In genomic region chr10:128703895-128704294, GRCm38 (mm10) we compare ENCODE assay signal across 8 mouse cellular contexts. TPM values are rescaled to one million over a fixed set of nuclear protein-coding genes. Genes with fewer than 3 reads are reported as not detected.
DNase-seq lines count a peak whose midpoint lies in the region; ATAC-seq and TF ChIP-seq lines count a peak whose summit lies in the region.
"Had no signal": no experiment of that assay in that cellular context is flagged by ENCODE, and none has a peak within 500 bp of the region (broad histone marks: within the 10 kb centered on the region; RNA-seq: fewer than 3 reads in every experiment).

Gene Pmel, plus strand, starts transcription at chr10:128704195.

- H3K9ac ChIP-seq in lung, postnatal 0 days (replicated peaks; ENCODE audit: low read depth) = peak within 1 kb of the TSS; percentile 54
- H3K9ac ChIP-seq in limb, embryonic 15.5 days = peak within 1 kb of the TSS; percentile 84
- peak within 1 kb of the TSS; percentile 91 for H3K9ac ChIP-seq in stomach, embryonic 16.5 days (ENCODE audit: low read length)

- H3K4me3 ChIP-seq in lung, postnatal 0 days (ENCODE audit: low read depth, low read length) = peak within 1 kb of the TSS; percentile 56
- H3K4me3 ChIP-seq in limb, embryonic 15.5 days = peak within 1 kb of the TSS; percentile 89
- H3K4me3 ChIP-seq in stomach, embryonic 16.5 days (replicated peaks; ENCODE audit: low read length) = peak within 1 kb of the TSS; percentile 97

- peak within 1 kb of the TSS; percentile 76 for H3K4me2 ChIP-seq in lung, postnatal 0 days (replicated peaks; ENCODE audit: low read depth, low read length)
- peak within 1 kb of the TSS; percentile 55 for H3K4me2 ChIP-seq in limb, embryonic 15.5 days
- H3K4me2 ChIP-seq in stomach, embryonic 16.5 days (ENCODE audit: low read depth, low read length) = peak within 1 kb of the TSS; percentile 75

- H3K9me3 ChIP-seq in lung, postnatal 0 days (ENCODE audit: low read length) = no peaks in the 10 kb centered on the region
- no peaks in the 10 kb centered on the region for H3K9me3 ChIP-seq in limb, embryonic 15.5 days
- no peaks in the 10 kb centered on the region for H3K9me3 ChIP-seq in stomach, embryonic 16.5 days (replicated peaks; ENCODE audit: control insufficient read depth, low read length)

- TF ChIP-seq EP300 in lung, postnatal 0 days (IDR thresholded peaks at IDR 0.05) = no peak

- 10% methylated on average over 4 of the region's 4 CpGs for WGBS in lung, postnatal 0 days
- WGBS in limb, embryonic 15.5 days = 8% methylated on average over 4 of the region's 4 CpGs
- 14% methylated on average over 4 of the region's 4 CpGs for WGBS in stomach, embryonic 16.5 days

- peaks cover 13% of the 10 kb centered on the region; the same call in 1 of the 2 replicates for H3K36me3 ChIP-seq in lung, postnatal 0 days (ENCODE audit: insufficient read depth, low read length)
- peaks cover 40% of the 10 kb centered on the region for H3K36me3 ChIP-seq in limb, embryonic 15.5 days
- H3K36me3 ChIP-seq in stomach, embryonic 16.5 days (ENCODE audit: control insufficient read depth, insufficient read depth, low read length) = peaks cover 15% of the 10 kb centered on the region

- TF ChIP-seq CTCF in lung, postnatal 0 days (IDR thresholded peaks at IDR 0.05) = no peak

- H3K27me3 ChIP-seq in lung, postnatal 0 days (replicated peaks; ENCODE audit: insufficient read depth, low read length) = no peaks in the 10 kb centered on the region
- H3K27me3 ChIP-seq in limb, embryonic 15.5 days = no peaks in the 10 kb centered on the region
- no peaks in the 10 kb centered on the region for H3K27me3 ChIP-seq in stomach, embryonic 16.5 days (ENCODE audit: control insufficient read depth, insufficient read depth, low read length)

- H3K27ac ChIP-seq in lung, postnatal 0 days (ENCODE audit: low read length) = peak within 1 kb of the TSS; percentile 91
- H3K27ac ChIP-seq in limb, embryonic 15.5 days = peak within 1 kb of the TSS; percentile 98
- peak within 1 kb of the TSS; percentile 98 for H3K27ac ChIP-seq in stomach, embryonic 16.5 days (ENCODE audit: low read length)

- DNase-seq in lung, postnatal 0 days (ENCODE audit: low spot score) = peak; percentile 14
- DNase-seq in lung, postnatal 4 days = no peak
- DNase-seq in MN1 (ENCODE audit: low spot score) = no peak

- ATAC-seq in lung, postnatal 0 days = no peak
- peak; percentile 9; the same call in 1 of the 2 replicates for ATAC-seq in erythroid progenitor cell, adult 5-6 weeks (replicated peaks; ENCODE audit: low FRiP score, poor library complexity, severe bottlenecking)
- ATAC-seq in limb, embryonic 15.5 days (ENCODE audit: insufficient number of reproducible peaks, low FRiP score, low TSS enrichment, low read depth) = no peak
- no peak for ATAC-seq in stomach, embryonic 16.5 days (ENCODE audit: insufficient read depth, low FRiP score)
- no peak for ATAC-seq in megakaryocyte-erythroid progenitor cell, adult 5-6 weeks (replicated peaks; ENCODE audit: low FRiP score, low TSS enrichment, poor library complexity, severe bottlenecking)

- no peaks in the 10 kb centered on the region for H3K4me1 ChIP-seq in lung, postnatal 0 days (ENCODE audit: insufficient read depth, low read depth, low read length)
- peaks cover 19% of the 10 kb centered on the region for H3K4me1 ChIP-seq in limb, embryonic 15.5 days
- H3K4me1 ChIP-seq in stomach, embryonic 16.5 days (ENCODE audit: control insufficient read depth, insufficient read depth, low read length) = peaks cover 14% of the 10 kb centered on the region

RNA-seq across cellular contexts. Expression of gene Pmel, which starts in this region (rescaled TPM):
- polyA plus RNA-seq in lung, postnatal 0 days (2015; fragmentation: Nextera tagmentation; extraction: Ambion mirVana) = 1.0 and 1.4 TPM in 2 replicates
- not detected in 2 replicates for total RNA-seq in erythroid progenitor cell, adult 5-6 weeks (2015; ENCODE audit: low replicate concordance)
- total RNA-seq in erythroid progenitor cell, adult 5-6 weeks (2017; ENCODE audit: low replicate concordance) = 0.39 TPM in 1 of 2 replicates, not detected in the other
- polyA plus RNA-seq in limb, embryonic 15.5 days (2015; fragmentation: Nextera tagmentation; extraction: Ambion mirVana) = 6.5 and 9.5 TPM in 2 replicates
- polyA plus RNA-seq in stomach, embryonic 16.5 days (2015; fragmentation: Nextera tagmentation; extraction: Ambion mirVana) = 1.6 and 3.0 TPM in 2 replicates
- not detected in 2 replicates for total RNA-seq in megakaryocyte-erythroid progenitor cell, adult 5-6 weeks (2014; fragmentation: Nextera tagmentation)
- total RNA-seq in megakaryocyte-erythroid progenitor cell, adult 5-6 weeks (2017) = not detected in 2 replicates
- total RNA-seq: neutrophil, adult 5-6 weeks had no signal

Comparison
In these comparisons a context has a peak if more than half of its experiments do, and no peak if none do; other contexts are left out.
1. Peak in ATAC-seq in erythroid progenitor cell, adult 5-6 weeks; RNA of the gene not detected or under 1 TPM.